Mouse (Mus musculus) bone marrow macrophage, adult 2 months (primary cell): ENCODE measurements around the gene U2af2.

Experiments used
- CTCF ChIP-seq: IDR thresholded peaks from 2 replicates; pipeline ENCODE4 v1.5.1; 2012; ENCODE audit warnings: low read depth, mild to moderate bottlenecking, low read length, moderate library complexity
- POLR2A ChIP-seq: IDR thresholded peaks from 2 replicates; pipeline ENCODE4 v1.6.1; 2012; ENCODE audit warnings: mild to moderate bottlenecking, low read depth, low read length, borderline replicate concordance

- TF ChIP-seq CTCF (no peak), POLR2A (no peak)
These were observed 36.8 kb downstream of the U2af2 start for GRCm38 (mm10) chr7:5098769-5099168.
